Mouse (Mus musculus): Measurements from ENCODE around the gene Olfr1221. TPM values are rescaled to one million over a fixed set of nuclear protein-coding genes. Genes with fewer than 3 reads are reported as not detected.

Gene Olfr1221
- polyA plus RNA-seq, 1 experiment from 2014 or later = not detected

DNA sequence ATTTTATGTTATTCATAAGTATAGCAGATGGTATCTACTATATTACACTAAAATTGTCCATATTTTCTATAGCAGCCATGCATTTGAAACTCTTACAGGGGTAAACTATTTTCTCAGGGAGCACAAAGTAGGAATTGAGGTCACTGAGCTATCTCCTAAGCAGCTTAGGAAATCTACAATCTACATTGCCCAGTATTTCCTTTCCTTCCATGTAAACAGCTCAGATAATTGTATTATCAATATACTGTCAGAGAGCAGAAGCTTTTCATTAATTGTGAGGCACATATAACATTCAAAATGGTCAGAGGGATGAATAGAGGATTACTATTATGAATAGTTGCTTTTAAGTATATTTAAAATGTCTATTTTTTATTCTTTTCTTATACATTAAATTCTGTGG, 35.6 kb downstream of the Olfr1221 start:
- H3K9me3 ChIP-seq (ENCODE audit: control insufficient read depth, low read depth, low read length) = no peaks in the 10 kb centered on the region
- H3K36me3 ChIP-seq (ENCODE audit: control insufficient read depth, insufficient read depth, low read length) = no peaks in the 10 kb centered on the region
- no peaks in the 10 kb centered on the region for H3K27me3 ChIP-seq (ENCODE audit: control insufficient read depth, insufficient read depth, low read length)
- no peak overlapping the region for H3K4me3 ChIP-seq (ENCODE audit: low read depth, low read length)
- H3K27ac ChIP-seq (ENCODE audit: low read length) = no peak overlapping the region
- no peak overlapping the region for H3K4me2 ChIP-seq (replicated peaks; ENCODE audit: low read depth, low read length)
- no peaks in the 10 kb centered on the region for H3K4me1 ChIP-seq (ENCODE audit: control insufficient read depth, insufficient read depth, low read length)
- H3K9ac ChIP-seq (replicated peaks; ENCODE audit: low read depth, low read length) = no peak overlapping the region
- ATAC-seq (ENCODE audit: insufficient number of reproducible peaks, insufficient read depth, low FRiP score, low read depth) = no peak

DNA sequence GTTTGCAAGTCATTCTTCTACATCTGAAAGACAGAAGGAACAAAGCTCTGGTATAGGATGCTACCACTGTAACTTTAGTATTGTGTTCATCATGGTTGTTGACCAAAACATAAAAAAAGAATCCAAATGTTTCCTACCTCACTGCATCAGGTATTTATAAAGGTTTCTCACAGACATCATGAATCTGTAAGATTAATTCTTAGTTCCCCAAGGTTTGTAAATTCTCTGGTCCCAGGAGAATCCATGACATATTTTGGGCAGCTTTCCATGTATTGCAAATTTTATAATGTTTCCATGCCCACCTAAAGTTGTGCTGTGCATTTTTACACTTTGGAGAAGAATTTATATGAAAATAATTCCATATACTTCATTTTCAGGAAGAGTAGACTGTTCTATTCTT, 56.0 kb downstream of the Olfr1221 start, which contains the start of gene Olfr1218:
Gene Olfr1218 (minus strand): TSS at position 101 of the 400 bp plus-strand sequence.
- Histone ChIP-seq H3K27ac (ENCODE audit: low read length) (no peak within 1 kb of the TSS), H3K4me1 (ENCODE audit: control insufficient read depth, insufficient read depth, low read length) (no peaks in the 10 kb centered on the region)
- no peak for ATAC-seq (ENCODE audit: insufficient number of reproducible peaks, insufficient read depth, low FRiP score, low read depth)

More for the DNA sequence above, 56.0 kb downstream of the Olfr1221 start, which contains the start of gene Olfr1218:
- no peak within 1 kb of the TSS for H3K4me3 ChIP-seq (ENCODE audit: low read depth, low read length)
- H3K4me2 ChIP-seq (replicated peaks; ENCODE audit: low read depth, low read length) = no peak within 1 kb of the TSS
- no peaks in the 10 kb centered on the region for H3K27me3 ChIP-seq (ENCODE audit: control insufficient read depth, insufficient read depth, low read length)
- no peaks in the 10 kb centered on the region for H3K9me3 ChIP-seq (ENCODE audit: control insufficient read depth, low read depth, low read length)
- H3K36me3 ChIP-seq (ENCODE audit: control insufficient read depth, insufficient read depth, low read length) = no peaks in the 10 kb centered on the region
- no peak within 1 kb of the TSS for H3K9ac ChIP-seq (replicated peaks; ENCODE audit: low read depth, low read length)

Other genes with a start within 250 kb of the Olfr1221 start
- gene Olfr1208, start 215.0 kb downstream of the Olfr1221 start, polyA plus RNA-seq (2014; fragmentation: Nextera tagmentation; extraction: Ambion mirVana) = not detected in 2 replicates
- not detected in 2 replicates for gene Olfr1209, start 202.1 kb downstream of the Olfr1221 start, polyA plus RNA-seq (2014; fragmentation: Nextera tagmentation; extraction: Ambion mirVana)
- gene Olfr1211, start 179.2 kb downstream of the Olfr1221 start, polyA plus RNA-seq (2014; fragmentation: Nextera tagmentation; extraction: Ambion mirVana) = not detected in 2 replicates
- gene Olfr1212, start 163.3 kb downstream of the Olfr1221 start, polyA plus RNA-seq (2014; fragmentation: Nextera tagmentation; extraction: Ambion mirVana) = not detected in 2 replicates
- gene Gm13762, start 137.0 kb downstream of the Olfr1221 start, polyA plus RNA-seq (2014; fragmentation: Nextera tagmentation; extraction: Ambion mirVana) = not detected in 2 replicates
- not detected in 2 replicates for gene Olfr1214, start 124.6 kb downstream of the Olfr1221 start, polyA plus RNA-seq (2014; fragmentation: Nextera tagmentation; extraction: Ambion mirVana)
- gene Olfr1215, start 110.3 kb downstream of the Olfr1221 start, polyA plus RNA-seq (2014; fragmentation: Nextera tagmentation; extraction: Ambion mirVana) = not detected in 2 replicates
- not detected in 2 replicates for gene Olfr1216, start 98.9 kb downstream of the Olfr1221 start, polyA plus RNA-seq (2014; fragmentation: Nextera tagmentation; extraction: Ambion mirVana)
- gene Olfr1217, start 85.2 kb downstream of the Olfr1221 start, polyA plus RNA-seq (2014; fragmentation: Nextera tagmentation; extraction: Ambion mirVana) = not detected in 2 replicates
- not detected in 2 replicates for gene Olfr1218, start 56.1 kb downstream of the Olfr1221 start, polyA plus RNA-seq (2014; fragmentation: Nextera tagmentation; extraction: Ambion mirVana)
- not detected in 2 replicates for gene Olfr1219, start 33.8 kb downstream of the Olfr1221 start, polyA plus RNA-seq (2014; fragmentation: Nextera tagmentation; extraction: Ambion mirVana)
- not detected in 2 replicates for gene Olfr1220, start 10.4 kb downstream of the Olfr1221 start, polyA plus RNA-seq (2014; fragmentation: Nextera tagmentation; extraction: Ambion mirVana)
- not detected in 2 replicates for gene Olfr1222, start 15.8 kb upstream of the Olfr1221 start, polyA plus RNA-seq (2014; fragmentation: Nextera tagmentation; extraction: Ambion mirVana)
- gene Olfr1223, start 34.3 kb upstream of the Olfr1221 start, polyA plus RNA-seq (2014; fragmentation: Nextera tagmentation; extraction: Ambion mirVana) = not detected in 2 replicates
- gene Olfr1224-ps1, start 46.8 kb upstream of the Olfr1221 start, polyA plus RNA-seq (2014; fragmentation: Nextera tagmentation; extraction: Ambion mirVana) = not detected in 2 replicates
- not detected in 2 replicates for gene Olfr1225, start 57.4 kb upstream of the Olfr1221 start, polyA plus RNA-seq (2014; fragmentation: Nextera tagmentation; extraction: Ambion mirVana)
- gene Olfr1226, start 82.8 kb upstream of the Olfr1221 start, polyA plus RNA-seq (2014; fragmentation: Nextera tagmentation; extraction: Ambion mirVana) = not detected in 2 replicates
- not detected in 2 replicates for gene Olfr1228, start 136.8 kb upstream of the Olfr1221 start, polyA plus RNA-seq (2014; fragmentation: Nextera tagmentation; extraction: Ambion mirVana)
- not detected in 2 replicates for gene Olfr1229, start 170.7 kb upstream of the Olfr1221 start, polyA plus RNA-seq (2014; fragmentation: Nextera tagmentation; extraction: Ambion mirVana)
- not detected in 2 replicates for gene Olfr1230, start 180.0 kb upstream of the Olfr1221 start, polyA plus RNA-seq (2014; fragmentation: Nextera tagmentation; extraction: Ambion mirVana)
- gene Olfr1231, start 189.8 kb upstream of the Olfr1221 start, polyA plus RNA-seq (2014; fragmentation: Nextera tagmentation; extraction: Ambion mirVana) = not detected in 2 replicates
- not detected in 2 replicates for gene Olfr1232, start 212.4 kb upstream of the Olfr1221 start, polyA plus RNA-seq (2014; fragmentation: Nextera tagmentation; extraction: Ambion mirVana)
- gene Olfr1233, start 225.1 kb upstream of the Olfr1221 start, polyA plus RNA-seq (2014; fragmentation: Nextera tagmentation; extraction: Ambion mirVana) = not detected in 2 replicates
- not detected in 2 replicates for gene Olfr1234, start 247.6 kb upstream of the Olfr1221 start, polyA plus RNA-seq (2014; fragmentation: Nextera tagmentation; extraction: Ambion mirVana)

All from stomach, embryonic 14.5 days (tissue).